Mouse (Mus musculus) ES-E14 (cell line): Measurements from ENCODE around the gene Gga1. TPM values are rescaled to one million over a fixed set of nuclear protein-coding genes. Genes with fewer than 3 reads are reported as not detected.

Experiments
- DNase-seq: peaks from one replicate; pipeline ENCODE4 v3.0.0-alpha.2; 2013; ENCODE audit warnings: low read depth, low spot score
- H3K27ac ChIP-seq: 2 replicates; pipeline ENCODE4 v1.5.1; 2012; ENCODE audit warnings: low read depth, mild to moderate bottlenecking, low read length, moderate library complexity, mixed read lengths; ENCODE audit not compliant: poor library complexity, insufficient read depth, severe bottlenecking
- H3K36me3 ChIP-seq: 2 replicates; pipeline ENCODE4 v1.6.1; 2012; ENCODE audit warnings: mild to moderate bottlenecking, low read length, moderate library complexity, mixed read lengths; ENCODE audit not compliant: control insufficient read depth, poor library complexity, insufficient read depth, severe bottlenecking
- H3K4me1 ChIP-seq, 2 experiments: fragments of 150-350 bp in 1 of 2; sonication (generic) in 1 of 2; 2 replicates each; pipeline ENCODE4 v1.6.1; 2012; ENCODE audit warnings: low read length in 2 of 2, mild to moderate bottlenecking in 1 of 2, mixed read lengths in 1 of 2; ENCODE audit not compliant: control insufficient read depth in 2 of 2, insufficient read depth in 2 of 2, poor library complexity in 1 of 2
- H3K4me3 ChIP-seq, 2 experiments: fragments of 150-350 bp in 1 of 2; sonication (generic) in 1 of 2; 2 replicates each; pipeline ENCODE4 v1.5.1; 2012; ENCODE audit warnings: low read length in 2 of 2, low read depth in 1 of 2, mild to moderate bottlenecking in 1 of 2, mixed read lengths in 1 of 2; ENCODE audit not compliant: insufficient read depth in 1 of 2, poor library complexity in 1 of 2, severe bottlenecking in 1 of 2
- H3K9ac ChIP-seq: 2 replicates; pipeline ENCODE4 v1.6.1; 2012; ENCODE audit warnings: low read depth, mild to moderate bottlenecking, low read length, mixed read lengths; ENCODE audit not compliant: poor library complexity, insufficient read depth, severe bottlenecking
- H3K9me3 ChIP-seq: fragments of 150-350 bp; sonication (generic); 2 replicates; pipeline ENCODE4 v1.6.1; 2012; ENCODE audit warnings: low read depth, mild to moderate bottlenecking, low read length; ENCODE audit not compliant: control insufficient read depth, insufficient read depth
- CHD2 ChIP-seq: IDR thresholded peaks from 2 replicates; pipeline ENCODE4 v1.6.1; 2014; ENCODE audit warnings: mild to moderate bottlenecking, low read depth, low read length, inconsistent platforms
- HCFC1 ChIP-seq: IDR thresholded peaks from 2 replicates; pipeline ENCODE4 v1.6.1; 2012; ENCODE audit warnings: low read length, inconsistent platforms, borderline replicate concordance; ENCODE audit not compliant: insufficient read depth
- MAFK ChIP-seq: IDR thresholded peaks from 2 replicates; pipeline ENCODE4 v1.6.1; 2014; ENCODE audit warnings: mild to moderate bottlenecking, low read depth, low read length, inconsistent platforms; ENCODE audit not compliant: insufficient read depth
- ZC3H11A ChIP-seq: IDR thresholded peaks from 2 replicates; pipeline ENCODE4 v1.6.1; 2012; ENCODE audit warnings: low read depth, mild to moderate bottlenecking, inconsistent platforms, low read length, borderline replicate concordance
- ZNF384 ChIP-seq: IDR thresholded peaks from 2 replicates; pipeline ENCODE4 v1.6.1; 2012; ENCODE audit warnings: low read depth, low read length, inconsistent platforms
- in situ Hi-C, 2 experiments: fragments of 600-800 bp; cut with MboI; formaldehyde crosslinking; loops; one replicate each; pipeline ENCODE4 v1.15.1; 2025; ENCODE audit warnings: low sequenced_read_pairs in 2 of 2, inconsistent platforms in 1 of 2; ENCODE audit not compliant: unreplicated experiment in 2 of 2
- total RNA-seq: library from RNA; depleted of rRNA; stranded (reverse); fragments of 300-350 nt; gene quantifications from 2 replicates; pipeline ENCODE4 v1.2.3, GENCODE M21; 2012

Gga1 gene
- total RNA-seq, 1 experiment, result 18.4 TPM

- DNase-seq, result no peak
- H3K4me1 ChIP-seq, result peaks cover 15 to 16% of the 10 kb centered on the region in 2 experiments
- in situ Hi-C loops, result no loop called here
- H3K4me3 ChIP-seq, result no peak overlapping the region
- TF ChIP-seq CHD2 (no peak), ZC3H11A (no peak), MAFK (no peak), HCFC1 (no peak), ZNF384 (no peak)
- H3K9me3 ChIP-seq, result no peaks in the 10 kb centered on the region
- H3K27ac ChIP-seq, result no peak overlapping the region
- H3K36me3 ChIP-seq, result peaks cover 3% of the 10 kb centered on the region; the same call in 1 of the 2 replicates
- no peak overlapping the region for H3K9ac ChIP-seq
Observed at GRCm38 (mm10) chr15:78930192-78930706, 53.3 kb downstream of the Gga1 start.

DNA sequence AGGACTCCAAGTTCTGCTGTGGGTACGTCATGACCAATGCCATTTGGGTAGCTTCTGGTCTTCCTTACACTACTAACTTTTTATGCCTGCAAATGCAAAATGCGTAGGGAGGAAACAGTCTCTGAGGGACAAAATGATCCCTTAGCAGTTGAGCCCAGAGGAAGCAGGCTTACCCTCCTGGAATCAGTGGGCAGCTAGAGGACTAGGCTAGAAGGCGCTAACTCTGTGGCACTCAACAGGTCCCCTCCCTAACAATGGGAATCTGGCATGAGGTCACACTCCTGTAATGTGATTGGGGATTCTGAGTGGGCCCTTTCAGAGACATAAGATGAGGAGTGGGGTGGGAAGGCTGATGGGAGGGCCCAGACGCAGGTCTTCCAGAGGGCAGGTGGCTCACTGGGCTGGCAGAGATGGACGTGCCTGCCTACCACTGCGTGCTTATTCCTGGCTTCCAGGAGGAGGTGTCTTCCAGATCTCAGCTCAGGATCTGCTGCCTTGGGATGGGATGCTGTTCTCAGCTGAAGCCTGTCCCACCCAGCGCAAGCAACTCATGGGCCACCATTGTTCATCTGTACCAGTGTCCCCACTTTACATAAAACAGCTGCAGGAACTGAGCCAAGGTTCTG lies 53.9 kb downstream of the Gga1 start:
- DNase-seq, result no peak
- Histone ChIP-seq H3K27ac (no peak overlapping the region), H3K9me3 (no peaks in the 10 kb centered on the region), H3K4me3 (no peak overlapping the region), H3K36me3 (peaks cover 3% of the 10 kb centered on the region; the same call in 1 of the 2 replicates), H3K4me1 (peaks cover 8 to 10% of the 10 kb centered on the region in 2 experiments), H3K9ac (no peak overlapping the region)
- in situ Hi-C loops, result no loop called here
- TF ChIP-seq CHD2, result no peak
- TF ChIP-seq HCFC1, result no peak
- TF ChIP-seq MAFK, result no peak
- TF ChIP-seq ZNF384, result no peak
- TF ChIP-seq ZC3H11A, result no peak

GRCm38 (mm10) chr15:78931577-78931976 lies 54.6 kb downstream of the Gga1 start:
- TF ChIP-seq CHD2 (no peak), HCFC1 (no peak), ZC3H11A (no peak), ZNF384 (no peak), MAFK (no peak)
- H3K27ac ChIP-seq, result no peak overlapping the region
- H3K36me3 ChIP-seq, result peaks cover 5% of the 10 kb centered on the region; the same call in 1 of the 2 replicates
- no peaks in the 10 kb centered on the region for H3K9me3 ChIP-seq
- peaks cover 3 to 16% of the 10 kb centered on the region in 2 experiments; a peak in 3 of 4 replicates for H3K4me1 ChIP-seq
- H3K9ac ChIP-seq, result no peak overlapping the region
- no peak overlapping the region for H3K4me3 ChIP-seq
- no peak for DNase-seq
- in situ Hi-C loops, result no loop called here

GRCm38 (mm10) chr15:78934784-78935320 lies 57.9 kb downstream of the Gga1 start, which contains the start of gene Nol12:
Gene Nol12 (plus strand): TSS chr15:78934933.
- peak within 1 kb of the TSS; percentile 75 to 99 for H3K4me3 ChIP-seq
- TF ChIP-seq CHD2 (no peak), HCFC1 (peak; percentile 85)
- in situ Hi-C loops, result no loop called here
- peak within 1 kb of the TSS; percentile 97 for H3K9ac ChIP-seq
- no peaks in the 10 kb centered on the region for H3K9me3 ChIP-seq
- H3K36me3 ChIP-seq, result peaks cover 29% of the 10 kb centered on the region
- DNase-seq, result peak; percentile 91
- H3K4me1 ChIP-seq, result peaks cover 0 to 12% of the 10 kb centered on the region in 2 experiments; a peak in 1 of 4 replicates
- H3K27ac ChIP-seq, result peak within 1 kb of the TSS; percentile 91
